Mouse (Mus musculus): ENCODE results near the gene Mif4gd. TPM values are rescaled to one million over a fixed set of nuclear protein-coding genes. Genes with fewer than 3 reads are reported as not detected.

The Mif4gd gene
- polyA plus RNA-seq, 1 experiment from 2014 or later: 33.3 TPM

- WGBS: 66% methylated on average over 10 of the region's 10 CpGs
Measured at GRCm38 (mm10) chr11:115643265-115643664, 30.5 kb upstream of the Mif4gd start.

GRCm38 (mm10) chr11:115642705-115643104 lies 29.9 kb upstream of the Mif4gd start:
- Histone ChIP-seq H3K27ac (replicated peaks) (no peak overlapping the region), H3K4me2 (replicated peaks) (no peak overlapping the region), H3K9ac (no peak overlapping the region), H3K36me3 (peaks cover 21% of the 10 kb centered on the region), H3K4me1 (peaks cover under 1% of the 10 kb centered on the region; the same call in 1 of the 2 replicates), H3K27me3 (no peaks in the 10 kb centered on the region), H3K9me3 (replicated peaks) (no peaks in the 10 kb centered on the region), H3K4me3 (replicated peaks) (no peak overlapping the region)
- no peak for ATAC-seq (ENCODE audit: insufficient number of reproducible peaks, low FRiP score, low TSS enrichment, low read depth)
- 93% methylated on average over 2 of the region's 2 CpGs for WGBS

More at GRCm38 (mm10) chr11:115643265-115643664, 30.5 kb upstream of the Mif4gd start:
- Histone ChIP-seq H3K27me3 (no peaks in the 10 kb centered on the region), H3K4me3 (replicated peaks) (no peak overlapping the region), H3K4me2 (replicated peaks) (no peak overlapping the region), H3K9ac (no peak overlapping the region), H3K4me1 (peaks cover 4% of the 10 kb centered on the region; the same call in 1 of the 2 replicates), H3K36me3 (peaks cover 22% of the 10 kb centered on the region), H3K27ac (replicated peaks) (no peak overlapping the region), H3K9me3 (replicated peaks) (no peaks in the 10 kb centered on the region)
- no peak for ATAC-seq (ENCODE audit: insufficient number of reproducible peaks, low FRiP score, low TSS enrichment, low read depth)

GRCm38 (mm10) chr11:115641664-115642036 lies 28.9 kb upstream of the Mif4gd start:
- ATAC-seq (ENCODE audit: insufficient number of reproducible peaks, low FRiP score, low TSS enrichment, low read depth): no peak
- Histone ChIP-seq H3K9ac (no peak overlapping the region), H3K27ac (replicated peaks) (no peak overlapping the region), H3K4me3 (replicated peaks) (no peak overlapping the region), H3K36me3 (peaks cover 19% of the 10 kb centered on the region), H3K9me3 (replicated peaks) (no peaks in the 10 kb centered on the region), H3K4me2 (replicated peaks) (no peak overlapping the region), H3K4me1 (no peaks in the 10 kb centered on the region), H3K27me3 (no peaks in the 10 kb centered on the region)
- 90% methylated on average over 4 of the region's 4 CpGs for WGBS

GRCm38 (mm10) chr11:115640978-115641663 lies 28.4 kb upstream of the Mif4gd start:
- no peak overlapping the region for H3K4me3 ChIP-seq (replicated peaks)
- no peak for ATAC-seq (ENCODE audit: insufficient number of reproducible peaks, low FRiP score, low TSS enrichment, low read depth)
- H3K27ac ChIP-seq (replicated peaks): no peak overlapping the region
- H3K36me3 ChIP-seq: peaks cover 15% of the 10 kb centered on the region; the same call in 1 of the 2 replicates
- WGBS: 42% methylated on average over 14 of the region's 14 CpGs
- no peak overlapping the region for H3K4me2 ChIP-seq (replicated peaks)
- no peaks in the 10 kb centered on the region for H3K4me1 ChIP-seq
- no peak overlapping the region for H3K9ac ChIP-seq
- H3K27me3 ChIP-seq: no peaks in the 10 kb centered on the region
- H3K9me3 ChIP-seq (replicated peaks): no peaks in the 10 kb centered on the region

GRCm38 (mm10) chr11:115640311-115640828 lies 27.6 kb upstream of the Mif4gd start:
- Histone ChIP-seq H3K4me2 (replicated peaks) (no peak overlapping the region), H3K4me3 (replicated peaks) (no peak overlapping the region)
- 85% methylated on average over 3 of the region's 4 CpGs for WGBS

GRCm38 (mm10) chr11:115639540-115639939 lies 26.8 kb upstream of the Mif4gd start:
- H3K27me3 ChIP-seq: no peaks in the 10 kb centered on the region
- H3K9ac ChIP-seq: no peak overlapping the region
- H3K4me3 ChIP-seq (replicated peaks): no peak overlapping the region
- H3K4me2 ChIP-seq (replicated peaks): no peak overlapping the region
- 75% methylated on average over 4 of the region's 4 CpGs for WGBS
- H3K27ac ChIP-seq (replicated peaks): no peak overlapping the region
- H3K4me1 ChIP-seq: no peaks in the 10 kb centered on the region
- no peaks in the 10 kb centered on the region for H3K9me3 ChIP-seq (replicated peaks)
- H3K36me3 ChIP-seq: peaks cover 13% of the 10 kb centered on the region; the same call in 1 of the 2 replicates
- ATAC-seq (ENCODE audit: insufficient number of reproducible peaks, low FRiP score, low TSS enrichment, low read depth): no peak

More at GRCm38 (mm10) chr11:115640311-115640828, 27.6 kb upstream of the Mif4gd start:
- Histone ChIP-seq H3K36me3 (peaks cover 15% of the 10 kb centered on the region; the same call in 1 of the 2 replicates), H3K9ac (no peak overlapping the region), H3K9me3 (replicated peaks) (no peaks in the 10 kb centered on the region), H3K27me3 (no peaks in the 10 kb centered on the region), H3K27ac (replicated peaks) (no peak overlapping the region), H3K4me1 (no peaks in the 10 kb centered on the region)
- ATAC-seq (ENCODE audit: insufficient number of reproducible peaks, low FRiP score, low TSS enrichment, low read depth): no peak

GRCm38 (mm10) chr11:115638498-115639409 lies 26.0 kb upstream of the Mif4gd start:
- Histone ChIP-seq H3K36me3 (peaks cover 6% of the 10 kb centered on the region; the same call in 1 of the 2 replicates), H3K27me3 (no peaks in the 10 kb centered on the region), H3K27ac (replicated peaks) (no peak overlapping the region), H3K9ac (no peak overlapping the region), H3K9me3 (replicated peaks) (no peaks in the 10 kb centered on the region), H3K4me2 (replicated peaks) (no peak overlapping the region), H3K4me3 (replicated peaks) (no peak overlapping the region), H3K4me1 (no peaks in the 10 kb centered on the region)
- ATAC-seq (ENCODE audit: insufficient number of reproducible peaks, low FRiP score, low TSS enrichment, low read depth): no peak
- 76% methylated on average over 5 of the region's 5 CpGs for WGBS

- Histone ChIP-seq H3K9me3 (replicated peaks) (no peaks in the 10 kb centered on the region), H3K4me3 (replicated peaks) (no peak overlapping the region), H3K4me2 (replicated peaks) (no peak overlapping the region), H3K4me1 (no peaks in the 10 kb centered on the region), H3K9ac (no peak overlapping the region), H3K36me3 (no peaks in the 10 kb centered on the region), H3K27ac (replicated peaks) (no peak overlapping the region), H3K27me3 (no peaks in the 10 kb centered on the region)
- WGBS: 71% methylated on average over 3 of the region's 3 CpGs
- ATAC-seq (ENCODE audit: insufficient number of reproducible peaks, low FRiP score, low TSS enrichment, low read depth): no peak
Measured at GRCm38 (mm10) chr11:115636960-115637359, 24.2 kb upstream of the Mif4gd start.

GRCm38 (mm10) chr11:115635484-115635883 lies 22.7 kb upstream of the Mif4gd start:
- Histone ChIP-seq H3K4me3 (replicated peaks) (no peak overlapping the region), H3K4me2 (replicated peaks) (no peak overlapping the region), H3K9ac (no peak overlapping the region), H3K9me3 (replicated peaks) (no peaks in the 10 kb centered on the region), H3K27ac (replicated peaks) (no peak overlapping the region), H3K27me3 (no peaks in the 10 kb centered on the region), H3K36me3 (no peaks in the 10 kb centered on the region), H3K4me1 (no peaks in the 10 kb centered on the region)
- 74% methylated on average over 8 of the region's 8 CpGs for WGBS
- no peak for ATAC-seq (ENCODE audit: insufficient number of reproducible peaks, low FRiP score, low TSS enrichment, low read depth)

GRCm38 (mm10) chr11:115635041-115635440 lies 22.3 kb upstream of the Mif4gd start:
- no peak for ATAC-seq (ENCODE audit: insufficient number of reproducible peaks, low FRiP score, low TSS enrichment, low read depth)

GRCm38 (mm10) chr11:115634109-115634508 lies 21.3 kb upstream of the Mif4gd start:
- WGBS: 60% methylated on average over 4 of the region's 4 CpGs
- no peaks in the 10 kb centered on the region for H3K36me3 ChIP-seq

More at GRCm38 (mm10) chr11:115635041-115635440, 22.3 kb upstream of the Mif4gd start:
- no peaks in the 10 kb centered on the region for H3K4me1 ChIP-seq
- no peaks in the 10 kb centered on the region for H3K36me3 ChIP-seq
- H3K27me3 ChIP-seq: no peaks in the 10 kb centered on the region
- 83% methylated on average over 8 of the region's 8 CpGs for WGBS
- no peak overlapping the region for H3K27ac ChIP-seq (replicated peaks)
- H3K4me2 ChIP-seq (replicated peaks): no peak overlapping the region
- no peak overlapping the region for H3K4me3 ChIP-seq (replicated peaks)
- H3K9me3 ChIP-seq (replicated peaks): no peaks in the 10 kb centered on the region
- no peak overlapping the region for H3K9ac ChIP-seq

More at GRCm38 (mm10) chr11:115634109-115634508, 21.3 kb upstream of the Mif4gd start:
- Histone ChIP-seq H3K27ac (replicated peaks) (no peak overlapping the region), H3K9ac (no peak overlapping the region), H3K9me3 (replicated peaks) (no peaks in the 10 kb centered on the region), H3K4me2 (replicated peaks) (no peak overlapping the region), H3K4me3 (replicated peaks) (no peak overlapping the region), H3K27me3 (no peaks in the 10 kb centered on the region), H3K4me1 (no peaks in the 10 kb centered on the region)
- no peak for ATAC-seq (ENCODE audit: insufficient number of reproducible peaks, low FRiP score, low TSS enrichment, low read depth)
